Mouse (Mus musculus): Measurements from ENCODE around the gene Pard3b.

- TF ChIP-seq CTCF (conservative IDR thresholded peaks at IDR 0.05; ENCODE audit: insufficient read depth, insufficient read length, low read depth, low read length) (no peak), POLR2A (IDR thresholded peaks at IDR 0.05; ENCODE audit: low read depth, low read length) (no peak)
These were observed 749.4 kb downstream of the Pard3b start for GRCm38 (mm10) chr1:62388013-62388412.

Measured in kidney, adult 2 months (tissue).